23 mouse cellular contexts compared by ENCODE assay signal in the genomic region with DNA sequence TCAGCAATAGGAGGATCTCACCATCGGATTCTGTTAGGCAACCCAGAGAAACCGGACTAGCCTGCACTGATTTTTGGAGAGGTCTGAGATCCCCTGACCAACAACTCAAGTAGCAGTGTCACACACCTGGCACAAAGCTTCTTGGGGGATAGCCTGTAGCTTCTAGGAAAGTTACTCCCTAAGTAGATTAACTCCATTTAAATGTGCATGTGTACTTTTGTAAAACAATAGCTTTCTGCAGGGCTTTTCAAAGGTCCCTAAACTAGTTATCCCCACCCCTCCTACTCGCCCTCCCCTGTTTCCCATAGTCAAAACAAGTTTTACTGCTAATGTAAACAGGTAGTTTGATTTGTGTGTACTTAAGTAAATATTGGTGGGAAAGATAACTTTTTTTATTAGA.
"Had no signal": no experiment of that assay in that cellular context is flagged by ENCODE, and none has a peak within 500 bp of the region (broad histone marks: within the 10 kb centered on the region; RNA-seq: fewer than 3 reads in every experiment).

No protein-coding gene starts in this region.

- DNase-seq: kidney, adult 8-10 months; kidney, postnatal 10 days; kidney, postnatal 36 days; layer of hippocampus, postnatal 36 days; liver; lung, adult 18-20 months; lung, postnatal 10 days; lung, postnatal 36 days; right cerebral cortex, postnatal 25 days; thymus, adult 18-20 months; thymus, postnatal 4 days had no signal

- H3K4me3 ChIP-seq: kidney, embryonic 15.5 days; left cerebral cortex, adult 2 months; limb, embryonic 12.5 days; liver, embryonic 12.5 days; liver, embryonic 15.5 days; lung, embryonic 15.5 days; megakaryocyte, embryonic 14.5 days; midbrain, embryonic 10.5 days; midbrain, embryonic 15.5 days; neural tube, embryonic 12.5 days; neural tube, embryonic 15.5 days had no signal

- H3K27ac ChIP-seq: kidney, embryonic 15.5 days; left cerebral cortex, adult 2 months; limb, embryonic 12.5 days; liver, embryonic 12.5 days; liver, embryonic 15.5 days; lung, embryonic 15.5 days; midbrain, embryonic 10.5 days; midbrain, embryonic 15.5 days; neural tube, embryonic 12.5 days; neural tube, embryonic 15.5 days had no signal

- H3K27me3 ChIP-seq: lung, embryonic 15.5 days; neural tube, embryonic 12.5 days had no signal

- H3K9ac ChIP-seq: kidney, embryonic 15.5 days; limb, embryonic 12.5 days; liver, embryonic 12.5 days; liver, embryonic 15.5 days; lung, embryonic 15.5 days; midbrain, embryonic 15.5 days; neural tube, embryonic 12.5 days; neural tube, embryonic 15.5 days had no signal

- H3K9me3 ChIP-seq: kidney, embryonic 15.5 days; limb, embryonic 12.5 days; liver, embryonic 12.5 days; liver, embryonic 15.5 days; lung, embryonic 15.5 days; megakaryocyte, embryonic 14.5 days; midbrain, embryonic 10.5 days; midbrain, embryonic 15.5 days; neural tube, embryonic 12.5 days; neural tube, embryonic 15.5 days had no signal

- ATAC-seq: intestine, postnatal 0 days; liver, embryonic 12.5 days; midbrain, embryonic 15.5 days had no signal

- H3K4me2 ChIP-seq: kidney, embryonic 15.5 days; limb, embryonic 12.5 days; liver, embryonic 12.5 days; liver, embryonic 15.5 days; lung, embryonic 15.5 days; midbrain, embryonic 15.5 days; neural tube, embryonic 12.5 days; neural tube, embryonic 15.5 days had no signal

- H3K36me3 ChIP-seq: kidney, embryonic 15.5 days; limb, embryonic 12.5 days; liver, embryonic 12.5 days; liver, embryonic 15.5 days; lung, embryonic 15.5 days; midbrain, embryonic 10.5 days; midbrain, embryonic 15.5 days; neural tube, embryonic 12.5 days; neural tube, embryonic 15.5 days had no signal
